Mouse (Mus musculus) liver, embryonic 14.5 days (tissue): ENCODE measurements around the gene Pde6g.

Experiments
- CTCF ChIP-seq: IDR thresholded peaks from 2 replicates; pipeline ENCODE4 v1.5.1; 2016; ENCODE audit warnings: antibody characterized with exemption, low read depth, control low read depth
- EP300 ChIP-seq: IDR thresholded peaks from 2 replicates; pipeline ENCODE4 v1.6.1; 2016; ENCODE audit warnings: antibody characterized with exemption, low read depth

- TF ChIP-seq CTCF: no peak
- no peak for TF ChIP-seq EP300
Measured at GRCm38 (mm10) chr11:120485251-120485650, 32.0 kb upstream of the Pde6g start.
